Mouse (Mus musculus) myocyte (in vitro differentiated cells): ENCODE results near the gene Cend1. TPM values are rescaled to one million over a fixed set of nuclear protein-coding genes. Genes with fewer than 3 reads are reported as not detected.
A peak's percentile ranks its signal among the peaks of the same experiment; 100 is the strongest.

Experiments used
- H3K27me3 ChIP-seq: one replicate; pipeline ENCODE4 v1.6.1; 2011; ENCODE audit not compliant: control insufficient read depth, insufficient read depth, insufficient read length
- H3K36me3 ChIP-seq: one replicate; pipeline ENCODE4 v1.6.1; 2011; ENCODE audit not compliant: control insufficient read depth, insufficient read depth
- H3K4me2 ChIP-seq: one replicate; pipeline ENCODE4 v1.6.1; 2011; ENCODE audit warnings: low read depth, control low read depth
- H3K4me3 ChIP-seq: one replicate; pipeline ENCODE4 v1.5.1; 2011; ENCODE audit warnings: mild to moderate bottlenecking, control low read depth, moderate library complexity
- H3K79me2 ChIP-seq: one replicate; pipeline ENCODE4 v1.6.1; 2011; ENCODE audit not compliant: control insufficient read depth, insufficient read depth
- H3ac ChIP-seq: one replicate; pipeline ENCODE4 v1.6.1; 2011; ENCODE audit not compliant: control insufficient read depth, insufficient read length
- CEBPB ChIP-seq: IDR thresholded peaks from 2 replicates; pipeline ENCODE4 v1.6.1; 2011; ENCODE audit warnings: mild to moderate bottlenecking, moderate library complexity; ENCODE audit not compliant: poor library complexity, insufficient read depth, severe bottlenecking
- E2F4 ChIP-seq: IDR thresholded peaks from one replicate; pipeline ENCODE4 v1.6.1; 2011; ENCODE audit warnings: mild to moderate bottlenecking, control low read depth, moderate library complexity; ENCODE audit not compliant: insufficient read depth
- MAX ChIP-seq: IDR thresholded peaks from one replicate; pipeline ENCODE4 v1.6.1; 2011; ENCODE audit warnings: low read depth, mild to moderate bottlenecking, control low read depth
- MYOD1 ChIP-seq, 3 experiments: IDR thresholded peaks; one replicate each; pipeline ENCODE4 v1.6.1; 2011; ENCODE audit warnings: control low read depth in 2 of 3, low read depth in 2 of 3, mild to moderate bottlenecking in 2 of 3, moderate library complexity in 1 of 3; ENCODE audit not compliant: insufficient read length in 2 of 3, control insufficient read depth in 1 of 3
- MYOG ChIP-seq, 3 experiments: IDR thresholded peaks; one replicate each; pipeline ENCODE4 v1.6.1; 2011; ENCODE audit warnings: control low read depth in 2 of 3, low read depth in 2 of 3, mild to moderate bottlenecking in 2 of 3; ENCODE audit not compliant: insufficient read length in 2 of 3, control insufficient read depth in 1 of 3, insufficient read depth in 1 of 3
- POLR2A ChIP-seq: IDR thresholded peaks from one replicate; pipeline ENCODE4 v1.6.1; 2011; ENCODE audit warnings: low read depth, mild to moderate bottlenecking, control low read depth, moderate library complexity; ENCODE audit not compliant: insufficient read length
- POLR2AphosphoS2 ChIP-seq: IDR thresholded peaks from one replicate; pipeline ENCODE4 v1.6.1; 2011; ENCODE audit warnings: low read depth, control low read depth; ENCODE audit not compliant: insufficient read length
- REST ChIP-seq: IDR thresholded peaks from one replicate; pipeline ENCODE4 v1.6.1; 2011; ENCODE audit warnings: mild to moderate bottlenecking, control low read depth, moderate library complexity; ENCODE audit not compliant: insufficient read depth, insufficient read length
- SRF ChIP-seq: IDR thresholded peaks from one replicate; pipeline ENCODE4 v1.6.1; 2011; ENCODE audit warnings: low read depth; ENCODE audit not compliant: control insufficient read depth, insufficient read length
- TCF12 ChIP-seq: IDR thresholded peaks from one replicate; pipeline ENCODE4 v1.6.1; 2011; ENCODE audit warnings: mild to moderate bottlenecking, control low read depth; ENCODE audit not compliant: poor library complexity, insufficient read depth, severe bottlenecking
- TCF3 ChIP-seq: IDR thresholded peaks from one replicate; pipeline ENCODE4 v1.6.1; 2011; ENCODE audit warnings: low read depth, control low read depth; ENCODE audit not compliant: insufficient read length
- USF1 ChIP-seq: IDR thresholded peaks from one replicate; pipeline ENCODE4 v1.6.1; 2011; ENCODE audit warnings: low read depth, mild to moderate bottlenecking, control low read depth, moderate library complexity
- polyA plus RNA-seq: library from polyadenylated mRNA; unstranded; fragments of >200 nt; fragmentation: generic; extraction: Trizol; gene quantifications from one replicate; pipeline ENCODE4 v1.2.1, GENCODE M21; 2012; ENCODE audit warnings: missing spikeins

The Cend1 gene
- polyA plus RNA-seq, 1 experiment, result 0.25 TPM

DNA sequence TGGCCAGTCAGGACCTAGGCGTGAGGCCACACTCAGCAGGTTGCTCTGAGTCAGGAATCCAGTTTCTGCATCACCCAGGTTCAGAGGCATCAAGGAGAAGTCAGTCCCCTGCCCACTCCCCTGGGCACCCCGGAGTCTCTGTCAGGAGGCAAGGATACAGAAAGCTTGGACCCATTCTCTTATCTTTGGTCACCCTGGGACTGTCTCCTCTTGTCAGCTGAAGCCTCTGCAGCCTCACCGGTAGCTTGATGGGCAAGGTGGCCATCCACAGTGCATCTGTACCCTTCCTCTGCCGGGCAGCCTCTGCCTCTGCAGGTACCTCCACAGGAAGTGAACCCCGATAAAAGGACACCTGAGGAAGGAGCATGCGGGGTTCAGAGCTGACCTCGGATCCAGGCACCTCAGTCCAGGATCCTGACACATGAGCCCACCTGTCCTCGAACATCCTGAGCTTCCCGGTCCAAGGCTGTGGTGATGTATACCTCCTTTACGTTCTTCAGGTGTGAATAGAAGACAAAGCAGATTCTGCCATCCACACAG lies 9.9 kb upstream of the Cend1 start:
- H3ac ChIP-seq, result no peak overlapping the region
- no peak overlapping the region for H3K4me2 ChIP-seq
- peaks cover 12% of the 10 kb centered on the region for H3K79me2 ChIP-seq
- no peak for TF ChIP-seq REST
- no peak for TF ChIP-seq CEBPB
- no peak for TF ChIP-seq POLR2A
- TF ChIP-seq MAX, result no peak
- no peak for TF ChIP-seq E2F4
- TF ChIP-seq USF1, result no peak
- TF ChIP-seq POLR2AphosphoS2, result no peak
- TF ChIP-seq MYOG (IDR thresholded peaks at IDR 0.05; ENCODE audit: control insufficient read depth in 1 of 3, insufficient read depth in 1 of 3, insufficient read length in 2 of 3, low read depth in 2 of 3), result no peak
- no peak for TF ChIP-seq SRF
- H3K27me3 ChIP-seq, result no peaks in the 10 kb centered on the region
- H3K4me3 ChIP-seq, result no peak overlapping the region
- H3K36me3 ChIP-seq, result no peaks in the 10 kb centered on the region

DNA sequence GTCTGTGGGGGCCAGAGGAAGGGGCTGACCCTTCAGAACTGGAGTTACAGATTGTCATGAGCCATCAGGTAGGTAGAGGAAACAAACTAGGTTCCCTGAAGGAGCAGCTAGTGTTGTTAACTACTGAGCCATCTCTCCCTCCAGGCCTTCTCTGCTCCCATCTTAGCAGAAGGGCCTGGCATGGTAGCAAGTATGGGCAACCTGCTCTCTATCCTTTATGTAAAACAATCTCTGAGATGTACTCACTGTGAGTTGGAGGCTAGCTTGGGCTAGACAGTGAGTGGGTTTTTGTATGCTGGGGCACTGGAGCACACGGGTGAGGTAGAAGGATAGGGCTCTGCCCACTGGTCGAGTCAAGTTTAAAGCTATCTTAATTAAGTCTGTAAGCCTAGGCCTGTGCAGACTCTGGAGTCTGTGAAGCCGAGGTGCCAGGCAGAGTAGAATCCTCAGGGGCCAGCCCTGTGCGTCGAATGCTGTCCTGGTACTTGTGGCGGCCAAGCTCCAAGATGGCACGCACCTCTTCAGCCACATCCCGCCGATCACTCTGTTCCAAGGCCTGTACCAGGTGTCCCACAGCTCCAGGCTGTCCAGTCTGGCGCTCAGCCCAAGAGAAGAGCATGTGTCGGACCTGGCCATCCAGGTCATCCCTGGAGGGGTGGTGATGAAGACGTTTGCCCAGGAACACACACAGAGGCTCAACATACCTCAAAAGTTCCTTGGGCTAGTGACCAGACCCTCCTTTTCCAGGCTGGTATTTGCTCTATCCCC lies 9.1 kb upstream of the Cend1 start:
- Histone ChIP-seq H3K36me3 (no peaks in the 10 kb centered on the region), H3K4me2 (no peak overlapping the region), H3K4me3 (no peak overlapping the region), H3K27me3 (no peaks in the 10 kb centered on the region), H3ac (no peak overlapping the region), H3K79me2 (peaks cover 12% of the 10 kb centered on the region)
- TF ChIP-seq TCF12 (no peak), SRF (no peak), REST (no peak), CEBPB (no peak), TCF3 (no peak), POLR2A (no peak), MYOD1 (IDR thresholded peaks at IDR 0.05; ENCODE audit: control insufficient read depth in 1 of 3, insufficient read length in 2 of 3, low read depth in 2 of 3) (no peak), POLR2AphosphoS2 (no peak), E2F4 (no peak), MAX (no peak), MYOG (IDR thresholded peaks at IDR 0.05; ENCODE audit: control insufficient read depth in 1 of 3, insufficient read depth in 1 of 3, insufficient read length in 2 of 3, low read depth in 2 of 3) (no peak), USF1 (no peak)

DNA sequence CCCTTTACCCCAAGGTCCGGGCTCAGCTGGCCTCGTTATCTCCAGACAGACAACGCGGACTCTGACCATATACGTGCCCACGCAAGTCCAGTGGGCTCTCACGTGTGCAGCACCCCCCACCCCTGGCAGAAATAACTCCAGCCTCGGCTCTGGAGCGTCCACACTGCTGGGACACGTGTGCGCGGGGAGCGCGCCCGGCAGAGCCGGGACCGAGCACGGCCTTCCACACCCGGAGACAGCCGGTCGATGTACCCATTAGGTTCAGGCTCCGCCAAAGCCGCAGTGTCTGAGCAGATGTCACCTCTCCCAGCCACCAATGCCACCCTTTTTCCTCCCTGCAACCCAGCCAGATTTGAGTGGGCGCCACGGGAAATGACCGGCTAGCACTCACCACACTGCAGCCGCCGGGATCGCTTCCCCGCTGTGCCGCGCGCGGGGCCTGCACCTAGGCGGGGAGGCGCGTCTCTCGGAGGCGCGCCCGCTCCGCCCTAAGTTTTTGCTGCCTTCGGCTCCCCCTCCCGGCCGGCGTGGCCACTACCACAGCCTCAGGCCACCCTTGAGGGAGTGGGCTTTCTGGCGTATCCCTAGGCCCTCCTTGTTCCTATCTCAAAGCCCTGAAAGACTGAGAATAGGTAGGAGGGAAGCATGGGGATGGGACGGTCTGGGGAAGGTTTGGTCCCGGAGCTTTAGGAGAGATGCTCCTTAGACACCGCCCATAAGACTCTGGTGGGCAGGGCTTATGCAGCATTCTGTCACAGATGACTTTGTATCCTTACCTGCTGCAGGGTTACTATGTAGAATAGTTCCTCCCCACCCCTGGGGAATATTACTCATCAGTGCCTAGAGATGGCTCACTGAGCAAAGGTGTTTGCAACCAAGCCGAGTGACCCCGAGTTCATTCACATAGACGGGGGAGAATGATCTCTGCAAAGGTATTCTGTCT lies 8.2 kb upstream of the Cend1 start, which contains the start of gene Slc25a22:
TSS of gene Slc25a22 (minus strand) at position 715 of the 943 bp plus-strand sequence.
- H3ac ChIP-seq, result peak within 1 kb of the TSS; percentile 30
- H3K27me3 ChIP-seq, result no peaks in the 10 kb centered on the region
- TF ChIP-seq TCF12 (no peak), MAX (no peak), SRF (no peak), CEBPB (no peak), POLR2AphosphoS2 (peak; percentile 92), MYOG (IDR thresholded peaks at IDR 0.05; ENCODE audit: control insufficient read depth in 1 of 3, insufficient read depth in 1 of 3, insufficient read length in 2 of 3, low read depth in 2 of 3) (no peak), TCF3 (no peak), E2F4 (peak; percentile 18), USF1 (no peak), REST (no peak), MYOD1 (IDR thresholded peaks at IDR 0.05; ENCODE audit: control insufficient read depth in 1 of 3, insufficient read length in 2 of 3, low read depth in 2 of 3) (peak in 1 of 3 experiments; percentile 1), POLR2A (peak; percentile 78)
- peak within 1 kb of the TSS; percentile 97 for H3K4me2 ChIP-seq
- no peaks in the 10 kb centered on the region for H3K36me3 ChIP-seq
- peaks cover 12% of the 10 kb centered on the region for H3K79me2 ChIP-seq
- peak within 1 kb of the TSS; percentile 60 for H3K4me3 ChIP-seq

DNA sequence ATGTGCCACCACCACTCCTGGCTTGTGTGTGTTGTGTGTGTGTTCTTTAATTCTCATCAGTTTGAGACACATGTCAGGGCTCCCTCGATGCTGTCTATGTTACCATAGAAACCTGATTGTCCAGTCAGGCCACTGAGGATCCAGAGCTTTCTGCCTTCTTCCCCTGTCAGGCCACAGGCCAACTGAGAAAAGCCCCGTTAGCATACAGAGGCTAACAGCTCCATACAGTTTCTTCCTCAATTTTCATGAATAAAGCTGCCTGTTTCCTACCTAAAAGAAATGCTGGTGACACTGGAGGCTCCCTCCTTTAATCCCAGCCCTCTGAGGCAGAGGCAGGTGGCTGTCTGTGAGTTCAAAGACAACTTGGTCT lies 7.2 kb upstream of the Cend1 start:
- no peaks in the 10 kb centered on the region for H3K27me3 ChIP-seq
- H3K36me3 ChIP-seq, result no peaks in the 10 kb centered on the region
- H3K4me2 ChIP-seq, result peak overlapping the region; percentile 97
- H3K4me3 ChIP-seq, result peak overlapping the region; percentile 60
- peaks cover 12% of the 10 kb centered on the region for H3K79me2 ChIP-seq
- no peak for TF ChIP-seq E2F4
- H3ac ChIP-seq, result peak overlapping the region; percentile 30
